Mouse (Mus musculus): ENCODE data around the gene Ctxn2. TPM values are rescaled to one million over a fixed set of nuclear protein-coding genes. Genes with fewer than 3 reads are reported as not detected.

Ctxn2 gene
- polyA plus RNA-seq, 1 experiment from 2014 or later, result 0.30 TPM

GRCm38 (mm10) chr2:125134113-125134512, 2.4 kb upstream of the Ctxn2 start:
- H3K4me3 ChIP-seq (replicated peaks), result no peak overlapping the region
- H3K27ac ChIP-seq, result no peak overlapping the region
- no peaks in the 10 kb centered on the region for H3K9me3 ChIP-seq
- H3K9ac ChIP-seq, result no peak overlapping the region
- H3K4me1 ChIP-seq, result peaks cover 12% of the 10 kb centered on the region
- no peak overlapping the region for H3K4me2 ChIP-seq
- no peak for ATAC-seq (ENCODE audit: insufficient read depth, low FRiP score, low read depth)
- no peaks in the 10 kb centered on the region for H3K27me3 ChIP-seq (replicated peaks)
- 45% methylated on average over 4 of the region's 4 CpGs for WGBS
- H3K36me3 ChIP-seq, result no peaks in the 10 kb centered on the region

- Histone ChIP-seq H3K4me1 (peaks cover 12% of the 10 kb centered on the region), H3K9me3 (no peaks in the 10 kb centered on the region), H3K4me2 (peak overlapping the region; percentile 58; the same call in 1 of the 2 replicates), H3K36me3 (no peaks in the 10 kb centered on the region), H3K9ac (no peak overlapping the region), H3K27me3 (replicated peaks) (no peaks in the 10 kb centered on the region), H3K4me3 (replicated peaks) (no peak overlapping the region), H3K27ac (no peak overlapping the region)
- WGBS, result 27% methylated on average over 7 of the region's 7 CpGs
- ATAC-seq (ENCODE audit: insufficient read depth, low FRiP score, low read depth), result no peak
Measured at GRCm38 (mm10) chr2:125136846-125137245, 354 bp downstream of the Ctxn2 start.

- Histone ChIP-seq H3K27me3 (replicated peaks) (no peaks in the 10 kb centered on the region), H3K36me3 (no peaks in the 10 kb centered on the region), H3K9me3 (no peaks in the 10 kb centered on the region), H3K4me3 (replicated peaks) (no peak overlapping the region), H3K4me2 (no peak overlapping the region), H3K4me1 (no peaks in the 10 kb centered on the region), H3K27ac (no peak overlapping the region), H3K9ac (no peak overlapping the region)
- ATAC-seq (ENCODE audit: insufficient read depth, low FRiP score, low read depth), result no peak
Measured at GRCm38 (mm10) chr2:125142336-125142735, 5.8 kb downstream of the Ctxn2 start.

GRCm38 (mm10) chr2:125152388-125152787, 15.9 kb downstream of the Ctxn2 start, which contains the start of gene Slc12a1:
Gene Slc12a1 (plus strand): TSS chr2:125152505.
- no peaks in the 10 kb centered on the region for H3K36me3 ChIP-seq
- H3K4me3 ChIP-seq (replicated peaks), result no peak within 1 kb of the TSS
- H3K4me1 ChIP-seq, result no peaks in the 10 kb centered on the region
- no peak within 1 kb of the TSS for H3K27ac ChIP-seq
- H3K9ac ChIP-seq, result no peak within 1 kb of the TSS
- no peaks in the 10 kb centered on the region for H3K27me3 ChIP-seq (replicated peaks)
- no peak for ATAC-seq (ENCODE audit: insufficient read depth, low FRiP score, low read depth)
- no peak within 1 kb of the TSS for H3K4me2 ChIP-seq
- WGBS, result 83% methylated on average over 6 of the region's 6 CpGs
- H3K9me3 ChIP-seq, result no peaks in the 10 kb centered on the region

- H3K36me3 ChIP-seq, result no peaks in the 10 kb centered on the region
- H3K4me1 ChIP-seq, result no peaks in the 10 kb centered on the region
- 67% methylated on average over 9 of the region's 9 CpGs for WGBS
- H3K9me3 ChIP-seq, result no peaks in the 10 kb centered on the region
- no peak overlapping the region for H3K27ac ChIP-seq
- no peaks in the 10 kb centered on the region for H3K27me3 ChIP-seq (replicated peaks)
- ATAC-seq (ENCODE audit: insufficient read depth, low FRiP score, low read depth), result no peak
- no peak overlapping the region for H3K4me2 ChIP-seq
- H3K4me3 ChIP-seq (replicated peaks), result no peak overlapping the region
- no peak overlapping the region for H3K9ac ChIP-seq
Measured at GRCm38 (mm10) chr2:125154294-125154693, 17.8 kb downstream of the Ctxn2 start.

- Histone ChIP-seq H3K4me1 (no peaks in the 10 kb centered on the region), H3K27ac (no peak overlapping the region), H3K27me3 (replicated peaks) (no peaks in the 10 kb centered on the region), H3K4me2 (no peak overlapping the region), H3K9ac (no peak overlapping the region), H3K9me3 (no peaks in the 10 kb centered on the region), H3K4me3 (replicated peaks) (no peak overlapping the region), H3K36me3 (no peaks in the 10 kb centered on the region)
- no peak for ATAC-seq (ENCODE audit: insufficient read depth, low FRiP score, low read depth)
- 31% methylated on average over 2 of the region's 2 CpGs for WGBS
Measured at GRCm38 (mm10) chr2:125155504-125155903, 19.0 kb downstream of the Ctxn2 start.

- Histone ChIP-seq H3K9ac (no peak overlapping the region), H3K27ac (no peak overlapping the region), H3K9me3 (no peaks in the 10 kb centered on the region), H3K4me3 (replicated peaks) (no peak overlapping the region), H3K4me2 (no peak overlapping the region), H3K36me3 (no peaks in the 10 kb centered on the region), H3K27me3 (replicated peaks) (no peaks in the 10 kb centered on the region), H3K4me1 (no peaks in the 10 kb centered on the region)
- ATAC-seq (ENCODE audit: insufficient read depth, low FRiP score, low read depth), result no peak
- WGBS, result 83% methylated on average over 4 of the region's 4 CpGs
Measured at GRCm38 (mm10) chr2:125162012-125162470, 25.5 kb downstream of the Ctxn2 start.

- ATAC-seq (ENCODE audit: insufficient read depth, low FRiP score, low read depth), result no peak
- Histone ChIP-seq H3K9me3 (no peaks in the 10 kb centered on the region), H3K4me3 (replicated peaks) (no peak overlapping the region), H3K9ac (no peak overlapping the region), H3K4me1 (no peaks in the 10 kb centered on the region), H3K4me2 (no peak overlapping the region), H3K27me3 (replicated peaks) (no peaks in the 10 kb centered on the region), H3K36me3 (no peaks in the 10 kb centered on the region), H3K27ac (no peak overlapping the region)
- WGBS, result 76% methylated on average over 7 of the region's 7 CpGs
Measured at GRCm38 (mm10) chr2:125178225-125178798, 41.8 kb downstream of the Ctxn2 start.

GRCm38 (mm10) chr2:125187904-125188303, 51.4 kb downstream of the Ctxn2 start:
- Histone ChIP-seq H3K27ac (no peak overlapping the region), H3K4me2 (no peak overlapping the region), H3K4me3 (replicated peaks) (no peak overlapping the region), H3K9me3 (no peaks in the 10 kb centered on the region), H3K4me1 (no peaks in the 10 kb centered on the region), H3K27me3 (replicated peaks) (no peaks in the 10 kb centered on the region), H3K9ac (no peak overlapping the region), H3K36me3 (no peaks in the 10 kb centered on the region)
- 74% methylated on average over 11 of the region's 11 CpGs for WGBS
- ATAC-seq (ENCODE audit: insufficient read depth, low FRiP score, low read depth), result no peak

- Histone ChIP-seq H3K9me3 (no peaks in the 10 kb centered on the region), H3K4me3 (replicated peaks) (no peak overlapping the region), H3K27ac (no peak overlapping the region), H3K4me2 (no peak overlapping the region), H3K4me1 (no peaks in the 10 kb centered on the region), H3K36me3 (no peaks in the 10 kb centered on the region), H3K9ac (no peak overlapping the region), H3K27me3 (replicated peaks) (no peaks in the 10 kb centered on the region)
- ATAC-seq (ENCODE audit: insufficient read depth, low FRiP score, low read depth), result no peak
- WGBS, result 3% methylated on average over 2 of the region's 2 CpGs
Measured at GRCm38 (mm10) chr2:125189197-125189596, 52.7 kb downstream of the Ctxn2 start.

GRCm38 (mm10) chr2:125192905-125193304, 56.4 kb downstream of the Ctxn2 start:
- Histone ChIP-seq H3K27me3 (replicated peaks) (no peaks in the 10 kb centered on the region), H3K4me1 (no peaks in the 10 kb centered on the region), H3K4me2 (no peak overlapping the region), H3K9ac (no peak overlapping the region), H3K4me3 (replicated peaks) (no peak overlapping the region), H3K27ac (no peak overlapping the region), H3K36me3 (no peaks in the 10 kb centered on the region), H3K9me3 (no peaks in the 10 kb centered on the region)
- no peak for ATAC-seq (ENCODE audit: insufficient read depth, low FRiP score, low read depth)

GRCm38 (mm10) chr2:125196771-125197170, 60.3 kb downstream of the Ctxn2 start:
- no peak overlapping the region for H3K9ac ChIP-seq
- no peaks in the 10 kb centered on the region for H3K9me3 ChIP-seq
- H3K4me3 ChIP-seq (replicated peaks), result no peak overlapping the region
- H3K27ac ChIP-seq, result no peak overlapping the region
- no peaks in the 10 kb centered on the region for H3K36me3 ChIP-seq
- ATAC-seq (ENCODE audit: insufficient read depth, low FRiP score, low read depth), result no peak
- WGBS, result 74% methylated on average over 7 of the region's 7 CpGs
- no peak overlapping the region for H3K4me2 ChIP-seq
- no peaks in the 10 kb centered on the region for H3K27me3 ChIP-seq (replicated peaks)
- no peaks in the 10 kb centered on the region for H3K4me1 ChIP-seq

Data from stomach, embryonic 15.5 days (tissue).